Mouse (Mus musculus) heart, postnatal 0 days (tissue): ENCODE measurements around the gene Tra2b.

Experiments used
- CTCF ChIP-seq: IDR thresholded peaks from 2 replicates; pipeline ENCODE4 v1.5.1; 2016; ENCODE audit warnings: antibody characterized with exemption, control low read depth, low read depth
- EP300 ChIP-seq: IDR thresholded peaks from 2 replicates; pipeline ENCODE4 v1.6.1; 2016; ENCODE audit warnings: antibody characterized with exemption, low read depth

DNA sequence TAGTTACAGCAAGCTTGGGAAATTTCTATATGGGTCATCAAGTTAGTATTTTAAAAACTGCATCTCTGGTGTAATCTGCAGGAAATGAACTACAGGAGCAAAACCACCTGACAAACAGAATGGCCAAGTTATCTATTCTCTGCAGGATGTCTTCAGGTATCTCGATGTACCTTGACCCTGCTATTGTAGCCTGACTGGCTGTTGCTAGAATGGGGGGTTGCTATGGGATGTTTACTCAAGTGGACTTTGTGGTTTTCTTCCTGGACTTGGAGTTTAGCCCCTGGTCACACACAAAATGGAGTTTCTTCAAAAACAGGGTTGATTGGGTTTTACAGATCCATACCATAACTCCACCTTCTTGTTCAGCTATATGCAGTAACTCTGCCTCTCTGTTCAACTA, 62.3 kb downstream of the Tra2b start:
- TF ChIP-seq CTCF = no peak
- TF ChIP-seq EP300 = no peak
